Mouse (Mus musculus) E14TG2a.4 (cell line): ENCODE results near the gene Gal.

Experiments
- CTCF ChIP-seq: conservative IDR thresholded peaks from 2 replicates; pipeline ENCODE4 v1.5.1; 2014; ENCODE audit warnings: low read length
- NANOG ChIP-seq: IDR thresholded peaks from 2 replicates; pipeline ENCODE4 v1.6.1; 2014; ENCODE audit warnings: borderline replicate concordance, low read length, mixed read lengths

DNA sequence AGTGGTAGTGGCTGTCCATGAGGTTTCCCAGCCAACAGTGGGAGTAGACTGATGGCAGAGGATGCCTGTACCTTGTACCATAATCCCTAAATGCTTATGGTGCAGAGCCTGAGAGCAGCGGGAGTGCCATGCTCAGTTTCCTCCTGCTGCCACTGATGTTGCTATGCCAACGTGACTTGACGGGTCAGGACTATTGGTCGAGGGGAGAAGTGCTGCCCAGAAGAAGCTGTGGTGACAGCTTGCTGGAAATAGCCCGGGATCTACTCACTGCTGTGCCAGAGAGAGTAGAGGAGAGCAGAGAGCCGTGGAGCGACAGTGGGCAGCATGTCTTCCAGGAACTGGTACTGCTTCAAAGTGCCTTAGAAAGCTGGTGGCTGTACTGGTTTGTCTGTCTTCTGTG, 12.4 kb downstream of the Gal start:
- no peak for TF ChIP-seq CTCF
- no peak for TF ChIP-seq NANOG
